Mouse (Mus musculus) cortical plate, adult 2 months (tissue): ENCODE measurements at regions not wholly inside any gene's neighbourhood (a gene's known extent, or its start where the extent isn't known, plus 50 kb on each side); places are given as distances from the start of the nearest gene placed in this dataset.
"Not testable (repeated sequence)": the region's sequence is repeated elsewhere in the genome, so short reads cannot be mapped to it uniquely, and the experiment has no call there.

Experiments used
- H3K27ac ChIP-seq: fragments of 200-500 bp; 2 replicates; pipeline ENCODE4 v1.5.1; 2012; ENCODE audit warnings: low read length, control low read depth, inconsistent platforms; ENCODE audit not compliant: insufficient read depth
- H3K4me1 ChIP-seq: fragments of 200-500 bp; 2 replicates; pipeline ENCODE4 v1.6.1; 2011; ENCODE audit warnings: low read length; ENCODE audit not compliant: control insufficient read depth, insufficient read depth
- H3K4me3 ChIP-seq: fragments of 200-500 bp; 2 replicates; pipeline ENCODE4 v1.5.1; 2011; ENCODE audit warnings: mild to moderate bottlenecking, low read length, control low read depth; ENCODE audit not compliant: insufficient read depth
- CTCF ChIP-seq: fragments of 200-500 bp; IDR thresholded peaks from 2 replicates; pipeline ENCODE4 v1.5.1; 2011; ENCODE audit warnings: mild to moderate bottlenecking, control low read depth, low read length; ENCODE audit not compliant: insufficient read depth; ENCODE audit errors: extremely low read depth
- POLR2A ChIP-seq: fragments of 200-500 bp; IDR thresholded peaks from 2 replicates; pipeline ENCODE4 v1.6.1; 2011; ENCODE audit warnings: mild to moderate bottlenecking, low read length, control low read depth; ENCODE audit not compliant: insufficient read depth; ENCODE audit errors: extremely low read depth

DNA sequence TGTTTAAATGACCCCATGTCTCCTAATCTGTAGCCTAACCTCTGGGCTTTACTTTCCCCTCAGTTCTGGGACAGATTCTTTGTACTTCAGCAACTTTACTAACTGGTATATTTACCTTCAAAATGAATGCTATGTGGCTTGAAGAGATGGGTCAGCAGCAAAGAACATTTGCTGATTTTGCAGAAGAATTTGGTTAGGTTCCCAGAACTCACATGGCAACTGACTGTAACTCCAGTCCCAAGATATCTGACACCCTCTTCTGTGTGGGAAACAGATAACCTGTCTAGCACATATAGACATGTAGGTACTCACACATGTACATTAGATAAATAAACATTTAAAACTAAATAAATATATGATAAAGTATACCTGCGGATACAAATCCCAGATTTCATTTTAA lies 530.5 kb upstream of the N6amt1 start:
- Histone ChIP-seq H3K27ac (no peak overlapping the region), H3K4me3 (no peak overlapping the region), H3K4me1 (no peaks in the 10 kb centered on the region)
- TF ChIP-seq CTCF (no peak), POLR2A (no peak)

DNA sequence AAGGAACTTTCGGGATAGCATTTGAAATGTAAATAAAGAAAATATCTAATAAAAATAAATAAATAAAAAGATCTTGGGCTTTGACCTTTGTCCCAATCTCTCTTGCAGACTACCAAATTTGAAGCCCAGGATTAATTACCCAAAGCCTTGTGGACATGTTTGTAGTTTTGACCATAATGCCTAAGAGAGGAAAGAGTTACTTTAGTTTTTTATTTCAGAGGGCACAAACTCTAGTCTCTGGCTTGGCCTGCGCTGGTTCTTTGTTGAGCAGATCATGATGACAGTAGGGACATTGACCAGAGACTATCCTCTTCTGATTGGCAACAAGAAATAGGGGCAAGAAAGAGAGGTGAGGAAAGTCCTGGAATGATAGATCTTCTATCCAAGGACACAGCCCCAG lies 532.4 kb upstream of the N6amt1 start:
- Histone ChIP-seq H3K27ac (no peak overlapping the region), H3K4me1 (no peaks in the 10 kb centered on the region), H3K4me3 (no peak overlapping the region)
- TF ChIP-seq POLR2A (no peak), CTCF (no peak)

DNA sequence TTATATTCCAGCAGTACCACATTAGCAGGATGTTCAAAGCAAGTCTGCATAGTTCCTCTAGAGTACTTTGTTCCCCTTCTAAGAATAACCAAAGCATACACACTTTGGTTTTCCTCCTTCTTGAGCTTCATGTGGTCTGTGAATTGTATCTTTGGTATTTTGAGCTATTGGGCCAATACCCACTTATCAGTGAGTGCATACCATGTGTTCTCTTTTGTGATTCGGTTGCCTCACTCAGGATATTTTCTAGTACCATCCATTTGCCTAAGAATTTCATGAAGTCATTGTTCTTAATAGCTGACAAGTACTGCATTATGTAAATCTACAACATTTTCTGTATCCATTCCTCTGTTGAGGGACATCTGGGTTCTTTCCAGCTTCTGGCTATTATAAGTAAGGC lies 535.3 kb upstream of the N6amt1 start:
- not testable (repeated sequence) for H3K4me3 ChIP-seq, H3K27ac ChIP-seq, H3K4me1 ChIP-seq

DNA sequence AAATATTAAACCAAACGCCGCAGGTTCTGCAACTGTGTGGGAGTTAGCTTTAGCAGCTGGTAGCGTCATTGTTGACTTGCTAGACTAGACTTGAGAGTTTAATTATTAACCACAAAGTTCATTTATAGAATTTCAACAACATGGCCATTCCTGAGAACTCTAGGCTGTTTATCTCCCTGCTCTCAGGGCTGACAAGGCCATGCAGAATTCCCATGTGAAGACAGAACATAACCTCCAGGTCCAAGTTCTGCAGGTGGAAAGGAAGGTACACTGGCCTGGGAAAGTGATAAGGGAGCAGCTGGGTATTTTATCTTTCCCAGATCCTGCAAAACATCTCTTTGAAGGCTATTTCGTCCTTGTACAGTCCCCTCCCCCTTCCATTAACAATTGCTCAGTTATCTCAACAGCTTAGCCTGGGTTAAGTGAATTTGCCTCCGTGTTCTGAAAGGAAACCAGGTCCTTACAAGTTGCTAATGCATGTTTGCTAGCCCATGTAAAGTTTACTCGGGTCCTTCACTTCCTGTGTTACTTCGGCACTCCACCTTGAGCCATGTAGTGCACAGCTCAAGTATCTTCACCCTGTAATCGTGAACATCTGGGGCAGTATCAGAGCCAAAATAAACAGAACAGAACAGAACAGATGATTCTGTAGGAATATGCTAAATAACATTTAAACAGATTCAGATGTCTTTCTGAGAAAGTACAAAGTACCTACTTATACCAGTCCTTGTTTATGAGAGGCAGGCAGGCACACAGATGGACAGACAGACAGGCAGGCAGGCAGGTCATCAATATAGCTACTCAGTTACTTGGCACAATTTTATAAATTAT lies 537.0 kb upstream of the N6amt1 start:
- no peaks in the 10 kb centered on the region for H3K4me1 ChIP-seq
- TF ChIP-seq CTCF: no peak
- no peak overlapping the region for H3K4me3 ChIP-seq
- no peak overlapping the region for H3K27ac ChIP-seq

DNA sequence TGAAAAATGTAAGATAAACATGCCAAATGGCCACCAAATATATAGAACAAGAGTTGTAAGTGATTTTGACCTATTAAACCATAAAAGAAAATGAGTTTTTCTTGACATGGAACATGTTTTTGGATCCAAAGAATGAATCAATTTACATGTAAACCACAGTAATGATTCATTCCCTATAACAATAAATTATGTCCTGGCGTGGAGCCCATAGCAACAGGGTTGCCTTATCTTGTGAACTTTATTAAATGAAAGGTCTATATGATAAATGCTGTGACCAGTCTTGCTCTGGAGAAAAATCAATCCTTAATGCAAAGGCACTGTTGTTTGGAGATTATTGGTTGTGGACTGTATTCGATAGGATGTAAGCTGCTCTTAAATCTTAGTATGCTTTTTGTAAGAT lies 538.0 kb upstream of the N6amt1 start:
- no peaks in the 10 kb centered on the region for H3K4me1 ChIP-seq
- no peak for TF ChIP-seq CTCF
- TF ChIP-seq POLR2A: no peak

DNA sequence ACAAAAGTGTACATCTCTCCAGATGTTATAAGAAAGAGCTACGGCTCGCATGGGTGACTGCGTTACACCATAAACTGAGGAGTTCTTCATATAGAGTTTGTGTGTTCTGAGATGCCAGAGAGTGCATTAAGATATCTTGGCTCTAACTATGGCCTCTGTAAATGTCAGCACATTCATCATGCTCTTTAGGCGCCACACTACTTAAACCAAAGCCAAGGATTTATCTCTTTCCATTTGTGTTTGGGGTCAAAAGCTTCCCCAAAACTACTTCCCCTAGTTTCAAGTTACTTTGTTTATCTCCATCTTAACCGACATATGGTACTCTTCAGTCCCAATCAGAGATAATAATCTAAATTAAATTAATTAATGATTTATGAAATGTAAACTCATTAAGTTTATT lies 541.3 kb upstream of the N6amt1 start:
- H3K4me3 ChIP-seq: no peak overlapping the region
- TF ChIP-seq CTCF: no peak
- no peak for TF ChIP-seq POLR2A
- no peak overlapping the region for H3K27ac ChIP-seq
- H3K4me1 ChIP-seq: no peaks in the 10 kb centered on the region

More for the DNA sequence above, 538.0 kb upstream of the N6amt1 start:
- Histone ChIP-seq H3K4me3 (no peak overlapping the region), H3K27ac (no peak overlapping the region)

DNA sequence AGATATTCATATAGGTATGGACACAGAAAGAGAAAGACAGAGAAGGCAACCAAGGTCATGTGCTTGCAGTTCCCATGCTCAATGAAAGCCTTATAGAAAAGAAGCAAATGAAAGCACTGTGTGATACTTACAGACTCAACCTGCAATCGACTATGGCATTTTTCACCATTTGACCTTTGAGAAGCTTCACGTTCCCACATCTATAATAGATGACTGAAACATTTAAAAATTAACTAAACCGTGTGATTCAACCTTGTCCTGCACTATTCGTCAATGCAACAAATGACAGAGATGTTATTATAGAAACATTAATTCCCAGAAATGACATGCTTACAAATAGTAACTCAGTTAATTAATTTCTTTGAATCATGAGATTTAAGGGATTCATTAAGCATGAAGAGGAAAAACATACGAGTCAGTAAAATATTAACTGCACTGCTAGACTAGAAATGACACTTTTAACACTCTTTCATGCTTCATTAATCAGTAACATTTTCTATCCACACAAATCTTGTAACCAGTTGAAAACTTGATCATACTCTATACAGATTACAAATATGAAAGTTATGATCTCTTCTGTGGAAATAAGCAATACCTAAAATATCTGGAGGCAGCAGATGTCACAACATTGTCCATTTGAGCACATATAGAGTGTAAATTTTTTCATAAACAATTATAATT lies 545.2 kb upstream of the N6amt1 start:
- Histone ChIP-seq H3K4me3 (no peak overlapping the region), H3K27ac (no peak overlapping the region), H3K4me1 (no peaks in the 10 kb centered on the region)
- no peak for TF ChIP-seq CTCF
- TF ChIP-seq POLR2A: no peak

DNA sequence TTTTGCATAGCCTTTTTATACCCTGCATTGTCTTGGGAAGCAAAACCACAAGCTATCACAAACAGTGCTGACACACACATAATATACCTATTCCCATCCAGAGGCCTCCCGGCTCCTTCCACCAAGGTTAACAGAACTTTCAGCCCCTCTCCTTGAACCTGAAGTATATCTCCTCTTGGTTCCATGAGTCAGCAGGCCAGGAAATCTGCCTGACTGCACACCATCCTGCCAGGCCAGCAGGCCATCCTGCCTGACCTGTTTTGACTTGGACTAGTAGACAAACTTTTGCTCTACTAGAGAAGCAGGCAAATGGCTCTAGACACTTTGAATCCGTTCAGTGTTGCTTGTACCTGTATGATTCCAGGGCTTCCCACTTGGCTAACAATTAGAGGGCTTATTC lies 547.6 kb upstream of the N6amt1 start:
- Histone ChIP-seq H3K4me3 (no peak overlapping the region), H3K4me1 (no peaks in the 10 kb centered on the region)
- no peak for TF ChIP-seq CTCF
- TF ChIP-seq POLR2A: no peak

DNA sequence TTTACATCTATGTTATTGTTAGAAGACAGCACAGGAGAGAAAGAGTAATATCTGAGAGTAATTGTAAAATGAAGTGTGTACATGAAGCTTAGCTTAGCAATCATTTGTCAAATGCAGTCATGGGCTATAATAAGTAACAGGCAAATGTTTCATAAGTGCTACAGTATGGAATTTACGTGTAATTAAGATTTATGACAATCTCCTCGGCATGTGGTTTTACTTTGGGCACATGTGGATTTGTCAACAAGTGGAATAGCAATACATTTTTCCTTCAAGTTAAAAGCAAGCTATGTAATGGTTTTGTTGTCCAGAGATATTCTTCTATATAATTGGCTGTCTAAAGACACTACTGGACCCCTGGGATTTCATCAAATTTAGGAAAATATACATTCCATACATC lies 577.9 kb upstream of the N6amt1 start:
- no peak overlapping the region for H3K27ac ChIP-seq
- H3K4me1 ChIP-seq: no peaks in the 10 kb centered on the region
- H3K4me3 ChIP-seq: no peak overlapping the region
- TF ChIP-seq CTCF (no peak), POLR2A (no peak)

More for the DNA sequence above, 547.6 kb upstream of the N6amt1 start:
- no peak overlapping the region for H3K27ac ChIP-seq

DNA sequence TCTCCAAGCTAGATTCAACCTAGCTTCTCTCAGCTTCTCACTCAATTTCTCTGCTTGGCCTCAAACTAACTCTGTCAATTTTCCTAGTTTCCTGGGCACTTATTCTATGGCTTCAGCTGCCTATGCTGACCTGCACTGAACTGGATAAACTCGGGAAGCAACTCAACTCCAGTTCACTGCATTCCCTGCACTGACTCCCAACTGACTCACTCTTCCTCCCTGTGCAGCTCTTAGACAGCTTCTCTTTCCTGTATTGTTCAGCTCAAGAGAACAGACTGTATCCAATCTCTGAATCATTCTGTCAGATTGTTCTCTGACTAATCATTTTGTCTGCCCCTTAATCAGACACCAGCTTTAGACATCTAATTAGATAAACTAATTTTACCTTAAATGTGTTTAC lies 581.4 kb upstream of the N6amt1 start:
- TF ChIP-seq POLR2A (no peak), CTCF (no peak)
- no peaks in the 10 kb centered on the region for H3K4me1 ChIP-seq
- H3K4me3 ChIP-seq: no peak overlapping the region
- no peak overlapping the region for H3K27ac ChIP-seq

DNA sequence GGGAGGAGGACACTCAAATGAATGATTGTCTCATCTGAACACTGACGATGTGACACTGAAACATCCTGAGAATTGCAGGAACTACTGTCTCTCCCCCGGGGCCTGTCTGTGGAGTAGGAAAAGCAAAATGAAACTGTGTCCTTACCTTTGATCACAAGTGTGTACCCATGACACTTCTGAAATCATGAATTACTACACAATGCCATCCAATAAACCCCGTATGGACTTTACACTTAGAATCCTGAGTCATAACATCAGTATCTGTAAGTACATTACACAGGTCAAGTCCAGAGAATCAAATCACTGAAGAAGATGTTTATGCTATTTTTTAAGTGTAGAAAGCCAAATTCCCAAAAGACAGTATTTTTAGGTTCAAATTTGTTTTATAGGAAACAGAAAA lies 585.1 kb upstream of the N6amt1 start:
- Histone ChIP-seq H3K27ac (no peak overlapping the region), H3K4me1 (no peaks in the 10 kb centered on the region), H3K4me3 (no peak overlapping the region)
- TF ChIP-seq POLR2A (no peak), CTCF (no peak)
